Mouse (Mus musculus): ENCODE measurements around the gene Traf3ip1.

GRCm38 (mm10) chr1:91549073-91549472 lies 54.6 kb downstream of the Traf3ip1 start:
- no peak for TF ChIP-seq CTCF (IDR thresholded peaks at IDR 0.05; ENCODE audit: borderline replicate concordance, extremely low read depth, insufficient read depth, insufficient read length)
- no peak for TF ChIP-seq POLR2A (IDR thresholded peaks at IDR 0.05; ENCODE audit: borderline replicate concordance, extremely low read depth, insufficient read depth, insufficient read length, poor library complexity, severe bottlenecking)

Data from brain, embryonic 14.5 days (tissue).